Mouse (Mus musculus): ENCODE results near the gene Tanc1. TPM values are rescaled to one million over a fixed set of nuclear protein-coding genes. Genes with fewer than 3 reads are reported as not detected.

The Tanc1 gene
- polyA plus RNA-seq, 1 experiment from 2014 or later, result 10.8 TPM

DNA sequence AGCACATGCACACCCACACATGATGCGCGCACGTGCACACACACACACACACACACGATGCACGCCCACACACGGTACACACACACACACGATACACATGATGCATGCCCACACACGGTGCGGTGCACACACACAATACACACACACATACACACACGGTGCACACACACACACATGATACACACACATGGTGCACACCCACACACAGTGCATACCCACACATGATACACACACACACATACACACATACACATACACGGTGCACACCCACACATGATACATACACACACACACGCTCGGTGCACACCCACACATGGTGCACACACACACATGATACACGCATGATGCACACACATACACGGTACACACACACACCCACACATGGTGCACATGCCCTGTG is 206.8 kb downstream of the Tanc1 start:
- no peaks in the 10 kb centered on the region for H3K27me3 ChIP-seq
- H3K9ac ChIP-seq (replicated peaks), result no peak overlapping the region
- H3K27ac ChIP-seq (replicated peaks), result no peak overlapping the region
- H3K9me3 ChIP-seq, result no peaks in the 10 kb centered on the region
- no peaks in the 10 kb centered on the region for H3K36me3 ChIP-seq
- no peaks in the 10 kb centered on the region for H3K4me1 ChIP-seq
- 96% methylated on average over 15 of the region's 15 CpGs for WGBS
- no peak for ATAC-seq (ENCODE audit: low FRiP score, low read depth)
- H3K4me3 ChIP-seq, result no peak overlapping the region
- no peak overlapping the region for H3K4me2 ChIP-seq (replicated peaks)

DNA sequence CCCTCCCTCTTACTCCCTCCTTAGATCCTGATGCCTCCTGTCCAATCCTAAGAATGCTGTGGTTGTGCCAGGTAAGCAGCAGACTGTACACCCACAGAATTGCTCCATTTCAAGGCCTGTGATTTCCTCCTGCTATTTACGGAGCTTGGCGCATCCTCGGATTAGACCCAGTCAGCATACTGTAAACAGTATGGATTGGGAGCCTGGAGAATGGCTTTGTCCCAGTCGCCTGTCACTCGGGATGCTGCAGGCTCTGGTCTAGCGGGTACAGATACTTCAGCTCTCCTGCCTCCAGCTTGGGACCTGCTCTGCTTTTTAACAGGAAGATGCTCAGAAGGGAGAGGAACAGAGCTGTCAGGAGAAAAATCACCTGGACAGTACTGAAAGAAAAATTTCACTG is 207.6 kb downstream of the Tanc1 start:
- WGBS, result 84% methylated on average over 6 of the region's 6 CpGs
- H3K9ac ChIP-seq (replicated peaks), result no peak overlapping the region
- no peak; the same call in 1 of the 2 replicates for ATAC-seq (ENCODE audit: low FRiP score, low read depth)
- no peak overlapping the region; the same call in 1 of the 2 replicates for H3K27ac ChIP-seq (replicated peaks)
- H3K27me3 ChIP-seq, result no peaks in the 10 kb centered on the region
- no peaks in the 10 kb centered on the region for H3K9me3 ChIP-seq
- 0 out of 2 replicates have a peak, but pooled peaks cover 2% of the 10 kb centered on the region for H3K4me1 ChIP-seq
- H3K4me3 ChIP-seq, result no peak overlapping the region
- H3K4me2 ChIP-seq (replicated peaks), result no peak overlapping the region
- no peaks in the 10 kb centered on the region for H3K36me3 ChIP-seq

DNA sequence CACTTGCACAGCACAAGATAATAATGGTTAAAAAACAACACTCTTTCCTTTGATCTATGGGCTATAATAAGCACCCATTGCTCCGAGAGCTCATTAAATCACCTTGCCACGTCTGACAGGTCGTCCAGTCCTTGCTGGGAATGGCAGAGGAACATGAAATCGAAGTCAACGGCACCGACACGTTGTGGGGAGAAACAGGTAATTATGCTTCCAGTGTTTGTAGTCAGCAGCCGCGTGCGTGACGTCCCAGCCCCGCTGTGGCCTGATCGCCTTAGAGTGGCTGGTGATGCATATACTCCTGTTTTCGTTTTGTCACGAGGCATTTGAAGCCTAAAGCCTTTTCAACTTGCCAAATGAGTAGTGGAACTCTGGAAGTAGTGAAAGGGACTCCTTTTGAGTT is 208.2 kb downstream of the Tanc1 start:
- Histone ChIP-seq H3K9me3 (no peaks in the 10 kb centered on the region), H3K9ac (replicated peaks) (no peak overlapping the region), H3K27me3 (no peaks in the 10 kb centered on the region), H3K4me3 (no peak overlapping the region), H3K27ac (replicated peaks) (no peak overlapping the region), H3K36me3 (no peaks in the 10 kb centered on the region), H3K4me1 (0 out of 2 replicates have a peak, but pooled peaks cover 2% of the 10 kb centered on the region), H3K4me2 (replicated peaks) (no peak overlapping the region)
- WGBS, result 86% methylated on average over 15 of the region's 15 CpGs
- no peak for ATAC-seq (ENCODE audit: low FRiP score, low read depth)

DNA sequence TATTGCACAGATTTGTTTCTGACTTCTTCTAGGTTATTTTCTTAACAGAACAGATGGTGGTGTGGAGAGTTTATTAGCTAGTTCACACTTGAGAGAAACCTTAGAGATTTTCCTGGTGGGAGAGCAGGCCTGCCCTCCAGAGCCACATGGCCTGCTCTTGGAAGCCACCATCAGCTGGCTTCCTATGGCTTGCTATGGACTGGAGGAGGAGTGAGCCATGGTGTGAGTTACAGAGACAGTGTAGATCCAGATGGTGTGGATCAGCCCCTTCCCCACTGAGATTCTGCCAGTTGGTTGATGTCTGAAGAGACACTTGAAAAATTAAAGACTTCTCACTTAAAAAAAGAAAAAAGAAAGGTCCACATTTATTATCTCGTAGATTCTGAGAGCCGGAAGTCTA is 209.2 kb downstream of the Tanc1 start:
- Histone ChIP-seq H3K27me3 (no peaks in the 10 kb centered on the region), H3K27ac (replicated peaks) (no peak overlapping the region), H3K4me3 (no peak overlapping the region), H3K36me3 (no peaks in the 10 kb centered on the region), H3K4me2 (replicated peaks) (no peak overlapping the region), H3K4me1 (0 out of 2 replicates have a peak, but pooled peaks cover 2% of the 10 kb centered on the region), H3K9me3 (no peaks in the 10 kb centered on the region), H3K9ac (replicated peaks) (no peak overlapping the region)
- ATAC-seq (ENCODE audit: low FRiP score, low read depth), result no peak
- WGBS, result 100% methylated on average over 2 of the region's 2 CpGs

DNA sequence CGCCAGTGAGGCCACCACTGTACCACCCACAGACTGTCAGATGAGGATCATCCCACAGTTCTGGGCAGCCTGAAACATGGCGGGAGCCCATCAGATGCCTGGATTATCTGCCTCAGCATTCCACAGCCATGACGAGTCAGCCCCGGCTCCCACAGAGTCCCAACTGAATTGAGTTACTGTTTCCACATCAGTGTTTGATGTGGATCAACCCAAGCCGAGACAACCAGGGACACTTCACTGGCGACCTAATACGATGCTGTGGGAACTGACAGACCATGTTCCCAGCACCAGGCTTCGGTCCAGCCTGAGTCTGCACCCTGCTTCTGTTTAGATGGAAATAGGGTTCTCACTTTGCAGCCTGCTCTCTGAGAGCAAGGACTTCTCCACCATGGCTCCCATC is 212.4 kb downstream of the Tanc1 start:
- H3K36me3 ChIP-seq, result no peaks in the 10 kb centered on the region
- peaks cover 15% of the 10 kb centered on the region for H3K4me1 ChIP-seq
- WGBS, result 75% methylated on average over 8 of the region's 8 CpGs
- H3K27me3 ChIP-seq, result no peaks in the 10 kb centered on the region
- H3K4me3 ChIP-seq, result no peak overlapping the region
- no peak overlapping the region for H3K9ac ChIP-seq (replicated peaks)
- H3K9me3 ChIP-seq, result no peaks in the 10 kb centered on the region
- no peak overlapping the region for H3K4me2 ChIP-seq (replicated peaks)
- no peak overlapping the region for H3K27ac ChIP-seq (replicated peaks)
- no peak for ATAC-seq (ENCODE audit: low FRiP score, low read depth)

DNA sequence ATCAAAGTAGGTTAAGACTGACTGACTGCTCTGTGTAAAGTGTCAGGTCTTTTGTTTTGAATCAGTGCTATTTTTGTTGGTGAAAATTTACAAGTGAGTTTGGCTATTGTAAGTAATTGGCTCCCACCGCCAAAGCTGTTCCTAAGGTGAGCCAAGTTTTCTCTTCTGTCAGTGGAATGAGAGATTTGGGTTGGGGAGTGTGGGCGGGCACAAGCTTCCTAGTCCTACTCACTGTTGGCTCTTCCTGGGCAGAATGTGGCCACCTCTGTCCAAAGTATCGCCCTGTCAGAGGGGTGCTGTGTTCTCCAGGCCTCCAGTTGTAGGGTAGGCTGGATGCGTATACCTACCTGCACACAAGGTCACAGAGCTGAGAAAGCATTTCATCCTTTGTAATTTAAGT is 213.5 kb downstream of the Tanc1 start:
- 94% methylated on average over 4 of the region's 4 CpGs for WGBS
- no peak for ATAC-seq (ENCODE audit: low FRiP score, low read depth)

DNA sequence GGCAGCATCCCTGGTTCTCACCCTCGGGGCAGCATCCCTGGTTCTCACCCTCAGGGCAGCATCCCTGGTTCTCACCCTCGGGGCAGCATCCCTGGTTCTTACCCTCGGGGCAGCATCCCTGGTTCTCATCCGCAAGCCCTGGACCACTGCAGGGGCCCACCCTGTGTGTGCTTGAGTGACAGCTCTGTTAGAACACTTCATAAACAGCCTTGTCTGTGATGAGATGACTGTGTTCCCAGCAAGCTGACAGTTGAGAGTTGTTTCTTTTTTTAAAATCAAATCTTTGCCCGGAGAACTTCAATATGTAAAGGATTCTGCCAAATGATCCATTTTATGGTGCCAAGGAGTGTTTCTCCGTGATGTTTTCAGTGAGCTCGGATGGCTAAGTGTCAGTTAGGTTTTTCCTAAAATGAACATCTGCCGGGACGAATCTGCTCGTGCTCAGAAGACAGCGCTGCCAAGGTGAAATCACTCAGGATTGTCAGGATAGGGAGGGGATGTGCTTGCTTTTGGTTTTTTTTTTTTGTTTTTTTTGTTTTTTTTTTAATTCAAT is 216.3 kb downstream of the Tanc1 start:
- Histone ChIP-seq H3K27ac (replicated peaks) (no peak overlapping the region), H3K4me2 (replicated peaks) (no peak overlapping the region), H3K27me3 (peaks cover 11% of the 10 kb centered on the region; the same call in 1 of the 2 replicates), H3K36me3 (no peaks in the 10 kb centered on the region), H3K9me3 (no peaks in the 10 kb centered on the region), H3K4me3 (no peak overlapping the region), H3K9ac (replicated peaks) (no peak overlapping the region), H3K4me1 (peaks cover 31% of the 10 kb centered on the region)
- 75% methylated on average over 11 of the region's 11 CpGs for WGBS
- no peak for ATAC-seq (ENCODE audit: low FRiP score, low read depth)

More for the DNA sequence above, 213.5 kb downstream of the Tanc1 start:
- no peak overlapping the region for H3K27ac ChIP-seq (replicated peaks)
- peaks cover under 1% of the 10 kb centered on the region; the same call in 1 of the 2 replicates for H3K27me3 ChIP-seq
- no peak overlapping the region for H3K9ac ChIP-seq (replicated peaks)
- H3K4me1 ChIP-seq, result peaks cover 24% of the 10 kb centered on the region
- H3K4me2 ChIP-seq (replicated peaks), result no peak overlapping the region
- no peaks in the 10 kb centered on the region for H3K36me3 ChIP-seq
- no peaks in the 10 kb centered on the region for H3K9me3 ChIP-seq
- H3K4me3 ChIP-seq, result no peak overlapping the region

DNA sequence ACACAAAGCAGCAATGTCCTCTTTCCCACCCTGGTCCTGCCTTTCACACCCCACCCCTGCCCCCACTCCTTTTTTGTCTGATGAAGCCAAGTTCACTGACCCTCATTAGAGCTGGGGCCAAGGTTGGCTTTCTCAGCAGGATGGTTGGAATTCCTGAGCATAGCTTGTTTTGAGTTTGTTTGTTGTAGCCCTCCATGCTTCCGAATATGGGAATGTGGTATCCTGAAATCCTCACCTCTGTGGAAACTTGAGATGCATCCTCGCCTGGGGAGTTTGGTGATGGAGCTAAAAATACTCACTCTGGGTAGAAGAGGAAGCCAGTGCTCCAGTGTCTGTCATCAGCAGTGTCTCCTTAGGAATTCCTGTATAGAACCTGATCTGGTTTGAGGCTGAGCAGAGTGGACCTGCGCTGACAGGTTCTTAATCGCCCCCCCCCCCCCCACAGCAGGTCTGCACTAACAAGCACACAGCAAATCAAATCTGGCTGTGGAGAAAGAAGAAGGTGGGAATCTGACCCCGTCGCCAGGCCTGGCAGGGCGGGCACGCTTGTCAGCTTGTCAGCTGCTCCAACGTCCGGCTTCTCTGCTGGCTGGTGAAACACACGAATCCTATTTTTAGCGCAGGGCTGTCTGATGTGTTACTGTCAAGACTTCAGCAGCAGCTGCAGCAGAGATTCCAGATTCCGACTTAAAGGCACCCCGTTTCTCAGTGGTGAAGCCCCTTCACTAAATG is 217.1 kb downstream of the Tanc1 start:
- ATAC-seq (ENCODE audit: low FRiP score, low read depth), result no peak
- peaks cover 31% of the 10 kb centered on the region for H3K4me1 ChIP-seq
- peak overlapping the region; percentile 39; the same call in 1 of the 2 replicates for H3K27ac ChIP-seq (replicated peaks)
- no peaks in the 10 kb centered on the region for H3K36me3 ChIP-seq
- H3K9ac ChIP-seq (replicated peaks), result no peak overlapping the region
- H3K4me2 ChIP-seq (replicated peaks), result no peak overlapping the region
- peaks cover 11% of the 10 kb centered on the region; the same call in 1 of the 2 replicates for H3K27me3 ChIP-seq
- H3K4me3 ChIP-seq, result no peak overlapping the region
- 40% methylated on average over 14 of the region's 14 CpGs for WGBS
- H3K9me3 ChIP-seq, result no peaks in the 10 kb centered on the region

DNA sequence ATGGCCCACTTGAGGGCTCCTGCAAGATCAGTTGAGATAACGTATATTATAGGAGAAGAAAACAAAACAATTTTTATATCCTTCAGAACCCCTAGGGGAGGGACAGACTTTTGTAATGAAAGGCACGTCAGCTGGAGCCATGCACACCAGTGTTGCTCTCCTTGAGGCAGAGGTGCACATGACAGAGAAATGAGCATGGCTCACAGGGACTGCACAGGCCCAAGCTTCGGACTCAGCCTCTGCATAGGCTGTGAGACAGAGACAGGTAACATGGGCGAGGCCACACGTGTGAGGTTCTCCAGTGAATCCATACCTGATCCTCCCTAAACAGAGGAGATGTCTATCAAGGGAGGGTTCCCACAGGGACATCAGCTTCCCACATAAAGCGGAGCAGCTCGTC is 217.9 kb downstream of the Tanc1 start:
- Histone ChIP-seq H3K27ac (replicated peaks) (no peak overlapping the region), H3K27me3 (peaks cover 11% of the 10 kb centered on the region; the same call in 1 of the 2 replicates), H3K4me3 (no peak overlapping the region), H3K9me3 (no peaks in the 10 kb centered on the region), H3K4me2 (replicated peaks) (no peak overlapping the region), H3K36me3 (no peaks in the 10 kb centered on the region), H3K9ac (replicated peaks) (no peak overlapping the region), H3K4me1 (peaks cover 29% of the 10 kb centered on the region)
- WGBS, result 77% methylated on average over 7 of the region's 7 CpGs
- ATAC-seq (ENCODE audit: low FRiP score, low read depth), result peak; percentile 20; the same call in 1 of the 2 replicates

DNA sequence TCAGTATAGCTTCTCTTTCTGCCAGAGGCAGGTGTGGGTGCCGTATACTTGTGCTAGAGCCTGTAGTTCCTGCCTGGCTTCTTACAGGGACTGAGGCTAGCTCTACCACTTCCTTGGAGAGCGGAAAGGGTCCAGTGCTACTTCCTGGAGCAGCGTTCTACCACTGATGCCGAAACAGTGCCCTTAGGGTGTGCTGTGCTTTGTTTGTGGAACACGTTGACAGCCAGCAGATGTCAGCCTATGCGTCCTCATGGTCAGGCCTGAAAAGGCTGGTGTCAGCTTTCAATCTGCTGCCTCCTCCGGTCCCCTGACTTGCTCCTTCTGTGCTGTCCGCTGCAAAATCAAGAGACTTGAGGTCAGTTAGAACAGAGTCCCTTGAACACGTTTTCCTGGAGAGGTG is 218.3 kb downstream of the Tanc1 start:
- peak; percentile 42 for ATAC-seq (ENCODE audit: low FRiP score, low read depth)
- H3K9ac ChIP-seq (replicated peaks), result no peak overlapping the region
- no peak overlapping the region for H3K4me3 ChIP-seq
- H3K4me2 ChIP-seq (replicated peaks), result no peak overlapping the region
- WGBS, result 27% methylated on average over 9 of the region's 9 CpGs
- H3K36me3 ChIP-seq, result no peaks in the 10 kb centered on the region
- no peak overlapping the region for H3K27ac ChIP-seq (replicated peaks)
- peaks cover 29% of the 10 kb centered on the region for H3K4me1 ChIP-seq
- H3K27me3 ChIP-seq, result peaks cover 11% of the 10 kb centered on the region; the same call in 1 of the 2 replicates
- no peaks in the 10 kb centered on the region for H3K9me3 ChIP-seq

DNA sequence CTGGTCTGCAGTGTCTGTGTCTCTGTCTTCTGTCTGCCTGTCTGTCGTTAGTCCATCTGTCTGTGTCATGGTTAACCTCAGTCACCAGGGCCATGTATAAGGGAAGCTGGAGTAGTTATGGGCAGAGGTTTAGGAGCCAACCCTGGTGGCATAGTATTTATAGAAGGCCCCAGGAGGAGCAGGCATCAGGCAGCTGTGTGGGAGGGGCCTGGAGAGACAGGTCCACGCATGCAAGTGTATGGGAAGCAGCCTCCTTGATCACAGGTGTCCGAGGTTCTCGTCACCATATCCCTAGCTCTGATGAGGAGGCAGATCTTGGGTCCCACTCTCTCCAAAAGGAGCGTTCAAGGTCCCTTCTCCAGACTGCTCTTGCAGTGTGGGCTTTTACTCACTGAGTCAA is 219.1 kb downstream of the Tanc1 start:
- H3K36me3 ChIP-seq, result no peaks in the 10 kb centered on the region
- no peaks in the 10 kb centered on the region for H3K9me3 ChIP-seq
- WGBS, result 90% methylated on average over 5 of the region's 5 CpGs
- peaks cover 29% of the 10 kb centered on the region for H3K4me1 ChIP-seq
- H3K27me3 ChIP-seq, result peaks cover 11% of the 10 kb centered on the region; the same call in 1 of the 2 replicates
- no peak overlapping the region for H3K27ac ChIP-seq (replicated peaks)
- no peak for ATAC-seq (ENCODE audit: low FRiP score, low read depth)
- no peak overlapping the region for H3K9ac ChIP-seq (replicated peaks)
- H3K4me3 ChIP-seq, result no peak overlapping the region
- no peak overlapping the region for H3K4me2 ChIP-seq (replicated peaks)

DNA sequence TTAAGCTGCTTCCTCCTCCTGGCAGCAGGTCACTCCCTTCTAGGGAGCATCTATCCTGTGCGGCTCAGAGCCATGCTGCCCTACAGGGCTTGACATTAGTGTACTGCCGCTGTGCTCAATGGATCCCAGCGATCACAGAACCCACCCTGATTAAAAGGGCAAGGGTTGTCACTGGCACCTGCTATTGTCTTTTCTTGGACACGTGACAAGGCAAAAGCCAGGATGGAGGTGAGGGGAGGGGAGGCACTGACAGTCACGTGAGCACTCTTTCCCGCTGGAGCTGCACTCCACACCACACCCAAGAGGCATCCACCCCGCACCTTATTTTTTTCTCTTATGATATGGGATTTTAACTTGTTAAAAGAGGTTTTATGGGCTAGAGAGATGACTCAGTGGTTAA is 220.0 kb downstream of the Tanc1 start:
- Histone ChIP-seq H3K36me3 (no peaks in the 10 kb centered on the region), H3K4me1 (peaks cover 29% of the 10 kb centered on the region), H3K27ac (replicated peaks) (no peak overlapping the region), H3K9me3 (no peaks in the 10 kb centered on the region), H3K4me3 (no peak overlapping the region), H3K9ac (replicated peaks) (no peak overlapping the region), H3K4me2 (replicated peaks) (no peak overlapping the region), H3K27me3 (peaks cover 11% of the 10 kb centered on the region; the same call in 1 of the 2 replicates)
- ATAC-seq (ENCODE audit: low FRiP score, low read depth), result no peak
- WGBS, result 74% methylated on average over 7 of the region's 7 CpGs
